Mouse (Mus musculus) megakaryocyte progenitor cell, adult 5-6 weeks (primary cell): ENCODE results near the gene Lin7a. TPM values are rescaled to one million over a fixed set of nuclear protein-coding genes. Genes with fewer than 3 reads are reported as not detected.

Experiments
- ATAC-seq: replicated peaks from 2 replicates; pipeline ENCODE4 v1.8.0; 2016; ENCODE audit warnings: mild to moderate bottlenecking, moderate TSS enrichment, inconsistent platforms; ENCODE audit not compliant: poor library complexity
- total RNA-seq, 2 experiments: library from RNA; stranded (forward) in 1 of 2; stranded (reverse) in 1 of 2; fragments of 157-497, 149-512 nt in 1 of 2; fragments of 200-1000 nt in 1 of 2; gene quantifications; 2 replicates each; pipeline versions ENCODE4 v1.2.3 to v1.2.4; 2015 to 2017

Lin7a gene
- total RNA-seq, 2 experiments from 2014 or later: not detected

DNA sequence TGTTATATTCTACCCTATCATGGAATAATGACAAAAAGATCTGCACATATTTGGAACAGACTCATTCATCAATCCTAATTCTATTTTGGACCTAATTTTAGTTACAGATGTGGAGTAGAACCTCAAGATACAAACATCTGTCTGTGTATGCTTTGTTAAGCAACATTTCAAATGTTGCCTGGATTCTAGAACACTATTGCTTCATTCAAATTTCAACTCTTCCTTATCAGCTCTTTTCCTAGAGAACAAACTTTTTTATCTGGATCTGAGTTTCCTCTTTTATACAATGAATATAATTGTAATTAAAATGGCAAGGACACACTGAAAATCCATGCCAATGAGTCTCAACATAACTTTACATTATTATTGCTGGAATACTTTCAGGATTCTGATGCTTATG, 43.8 kb downstream of the Lin7a start:
- no peak for ATAC-seq

DNA sequence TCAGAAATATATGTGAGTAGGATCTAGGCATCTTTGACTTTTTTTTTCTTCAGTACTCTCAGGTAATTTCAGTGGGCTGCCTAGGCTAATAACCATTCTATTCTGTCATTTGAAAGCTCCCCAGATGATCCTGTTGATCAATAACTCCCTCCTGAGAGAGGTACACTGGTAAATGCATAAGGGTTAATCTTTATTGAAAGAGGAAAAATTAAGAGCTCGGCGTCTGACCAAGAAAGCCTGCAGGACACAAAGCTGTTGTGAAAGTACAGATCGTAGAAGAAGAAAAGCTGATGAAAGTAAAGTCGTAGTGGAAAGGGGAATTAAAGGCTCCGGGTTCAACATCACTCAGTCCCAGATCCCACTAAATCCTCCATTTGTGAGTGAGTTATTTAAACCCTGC, 44.2 kb downstream of the Lin7a start:
- ATAC-seq: no peak

DNA sequence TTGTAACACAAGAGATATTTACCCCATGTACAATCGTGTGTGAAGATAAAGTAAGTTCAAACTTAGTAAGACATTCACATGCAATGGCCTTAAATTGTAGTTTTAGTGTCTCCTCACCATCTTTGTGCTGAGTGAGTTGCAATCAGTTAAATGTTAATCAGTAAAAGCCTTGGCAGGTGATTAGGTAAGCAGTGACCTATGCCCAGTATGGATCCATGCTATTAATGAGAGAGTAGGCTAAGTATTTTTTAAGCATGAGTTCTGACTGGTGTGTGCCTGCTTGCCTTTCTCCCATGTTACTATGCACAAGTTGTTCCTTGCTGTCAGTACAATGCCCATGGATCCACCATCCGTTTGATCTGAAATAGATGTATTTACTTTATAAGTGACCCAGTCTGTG, 44.6 kb downstream of the Lin7a start:
- no peak for ATAC-seq

DNA sequence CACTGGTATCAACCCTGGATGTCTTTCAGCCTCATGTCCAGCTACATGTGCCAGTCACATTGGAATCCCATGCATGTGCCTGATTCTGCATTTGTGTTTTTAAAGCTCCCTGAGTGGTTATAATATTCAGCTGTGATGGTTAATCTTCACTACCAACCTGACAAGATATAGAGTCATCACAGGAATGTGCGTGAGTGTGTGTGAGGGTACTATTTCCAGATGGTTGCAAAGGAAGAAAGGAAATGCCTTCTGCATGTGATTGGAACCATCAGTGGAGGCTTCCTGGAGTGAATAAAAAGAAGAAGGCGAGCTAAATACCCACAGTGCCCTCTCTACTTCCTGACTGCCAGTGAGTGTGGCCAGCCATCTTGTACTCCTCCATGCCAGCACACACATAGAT, 48.2 kb downstream of the Lin7a start:
- ATAC-seq: no peak

DNA sequence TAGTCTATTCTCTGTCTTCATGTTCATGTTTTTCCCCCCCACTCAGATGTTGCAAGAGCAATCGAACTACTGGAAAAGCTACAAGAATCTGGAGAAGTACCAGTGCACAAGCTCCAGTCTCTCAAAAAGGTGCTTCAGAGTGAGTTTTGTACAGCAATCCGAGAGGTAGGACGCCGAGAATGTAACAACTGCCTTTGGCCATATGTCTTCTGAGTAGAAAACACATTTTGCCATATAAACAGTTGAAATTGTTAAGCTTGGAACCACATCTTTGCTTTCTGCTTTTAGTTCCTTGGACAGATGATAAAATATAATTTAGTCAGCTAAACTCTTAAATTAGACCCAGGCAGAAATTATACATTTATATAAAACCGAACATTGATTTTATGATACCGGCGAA, 52.4 kb downstream of the Lin7a start:
- ATAC-seq: no peak

- ATAC-seq: no peak
These were observed 54.1 kb downstream of the Lin7a start for GRCm38 (mm10) chr10:107325558-107325957.

GRCm38 (mm10) chr10:107339524-107339923, 68.0 kb downstream of the Lin7a start:
- no peak for ATAC-seq

DNA sequence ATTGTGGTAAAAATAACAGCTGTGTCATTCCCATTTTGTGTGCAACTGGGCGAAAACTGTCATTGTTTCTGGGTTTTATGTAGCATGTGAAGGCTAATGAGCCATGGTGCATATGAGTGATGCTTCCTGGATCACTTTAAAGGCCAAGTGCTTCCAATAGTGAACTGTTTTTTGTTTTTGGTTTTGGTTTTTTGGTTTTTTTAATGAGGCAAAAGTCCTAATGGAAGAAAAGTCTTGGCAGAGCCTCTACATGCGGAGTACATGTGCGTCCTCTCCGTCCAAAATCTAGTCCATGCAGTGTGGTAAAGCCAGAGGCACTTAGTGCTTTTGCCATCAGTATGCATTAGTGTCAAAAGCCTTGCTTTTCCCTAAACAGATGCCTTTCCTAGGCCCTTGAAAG, 69.7 kb downstream of the Lin7a start:
- ATAC-seq: no peak

GRCm38 (mm10) chr10:107344200-107344599, 72.7 kb downstream of the Lin7a start:
- no peak for ATAC-seq

DNA sequence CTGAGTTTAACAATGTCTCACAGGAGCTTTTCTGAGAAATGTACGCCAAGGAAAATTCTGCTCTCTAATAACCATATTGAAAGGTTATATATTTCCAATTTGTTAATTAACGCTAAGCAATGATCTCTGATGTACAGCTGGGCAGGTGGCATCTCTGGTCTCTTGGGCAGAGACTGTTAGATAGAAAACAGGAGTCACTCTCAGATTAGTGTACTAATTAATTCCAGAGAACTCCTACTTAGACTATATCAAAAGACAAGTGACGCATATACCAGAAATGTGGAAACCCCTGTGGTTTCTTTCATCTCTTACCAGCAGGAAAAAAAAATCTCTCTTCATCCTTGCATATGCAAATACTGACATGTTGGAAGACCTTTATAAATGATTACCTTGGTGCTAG, 76.4 kb downstream of the Lin7a start:
- ATAC-seq: no peak

GRCm38 (mm10) chr10:107351696-107352485, 80.4 kb downstream of the Lin7a start:
- no peak for ATAC-seq

DNA sequence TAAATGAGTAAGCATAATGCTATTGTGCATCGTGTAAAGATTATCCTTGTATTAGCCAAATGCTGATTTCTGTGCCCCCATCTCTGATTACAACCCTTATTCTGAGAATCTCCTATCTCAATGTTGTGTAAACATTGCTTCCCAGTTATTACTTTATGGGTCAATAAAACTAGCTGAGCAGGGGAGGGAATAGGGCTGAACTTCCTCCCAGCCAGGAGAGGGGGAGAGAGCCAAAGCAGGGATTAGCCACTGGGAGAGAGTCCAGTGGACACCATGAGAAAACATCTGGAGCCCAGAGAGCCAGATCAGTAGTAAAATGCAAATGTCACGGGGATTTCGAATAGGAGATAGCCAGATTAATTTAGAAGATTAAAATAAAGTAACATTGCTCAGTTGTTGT, 82.0 kb downstream of the Lin7a start:
- no peak for ATAC-seq

GRCm38 (mm10) chr10:107358443-107359040, 87.1 kb downstream of the Lin7a start:
- ATAC-seq: no peak

DNA sequence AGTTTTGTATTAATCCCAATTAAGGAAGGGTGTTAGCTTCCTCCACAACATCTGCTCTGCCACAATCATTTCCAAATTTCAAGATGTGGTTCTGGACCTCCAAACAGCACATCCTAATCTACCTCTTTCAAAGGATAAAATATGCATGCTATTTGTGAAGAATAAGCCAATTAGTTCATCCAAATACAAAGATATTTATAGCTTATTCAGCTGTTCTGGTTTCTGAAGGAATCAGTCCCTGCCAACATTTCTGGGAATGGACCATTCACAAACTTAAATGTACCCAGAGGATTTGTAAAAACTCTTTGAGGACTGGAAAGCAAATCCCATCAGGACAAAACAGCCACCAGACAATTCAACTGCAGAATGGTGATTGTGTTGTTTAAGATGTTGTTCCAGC, 87.8 kb downstream of the Lin7a start:
- no peak for ATAC-seq

- no peak for ATAC-seq
These were observed 90.1 kb downstream of the Lin7a start for GRCm38 (mm10) chr10:107361546-107361945.

DNA sequence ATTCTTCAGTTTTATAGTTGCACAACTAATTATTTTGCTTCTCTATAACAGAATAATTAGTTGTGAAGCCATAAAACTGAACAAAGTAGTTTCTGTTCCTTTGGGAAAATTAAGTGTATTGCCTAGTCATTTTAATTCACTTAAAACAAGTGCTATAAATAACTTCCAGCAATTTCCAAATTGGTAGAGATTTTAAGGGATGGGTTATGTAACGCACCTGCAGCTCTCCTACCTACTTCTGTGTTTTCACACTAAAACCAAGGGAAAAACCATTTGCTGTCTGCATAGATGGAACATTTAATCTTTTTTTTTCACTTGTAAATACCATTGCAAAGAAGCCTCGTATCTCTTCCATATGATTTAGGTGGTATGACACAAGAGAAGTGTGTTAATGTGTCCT, 90.5 kb downstream of the Lin7a start:
- ATAC-seq: no peak

DNA sequence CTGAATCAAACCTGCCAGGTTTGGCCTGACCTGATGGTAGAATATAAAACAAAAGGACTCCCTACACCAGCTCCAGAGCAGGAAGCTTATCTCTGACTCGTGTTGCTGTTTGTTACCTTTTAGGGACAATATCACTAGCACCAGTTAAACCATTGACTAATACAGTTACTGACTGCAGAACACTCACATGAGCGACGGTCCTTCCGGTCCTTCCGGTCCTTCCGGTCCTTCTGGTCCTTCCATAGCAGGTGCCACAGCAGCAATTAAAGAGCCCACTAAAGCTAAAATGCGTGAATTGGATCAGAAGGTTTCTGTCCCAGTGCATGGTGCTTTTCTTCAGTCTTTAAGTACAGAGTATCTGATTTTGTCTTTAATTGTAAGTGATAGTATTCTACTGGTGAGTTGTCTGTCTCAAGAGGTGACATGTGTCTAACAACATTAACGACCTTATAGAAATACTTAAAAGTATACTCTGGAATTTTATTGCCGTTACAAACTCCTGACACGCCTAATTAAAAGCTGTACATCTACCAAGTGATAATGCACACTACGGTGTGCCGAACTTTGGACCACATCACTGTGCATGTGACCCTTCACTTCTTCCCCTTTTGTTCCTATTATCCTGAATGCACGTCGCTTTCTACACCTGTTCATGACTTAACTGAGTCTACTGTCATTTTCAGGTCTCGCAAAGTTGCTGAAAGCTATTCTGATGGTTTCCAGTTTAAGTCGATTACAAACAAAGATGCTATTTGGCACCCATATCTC, 91.7 kb downstream of the Lin7a start:
- ATAC-seq: no peak

DNA sequence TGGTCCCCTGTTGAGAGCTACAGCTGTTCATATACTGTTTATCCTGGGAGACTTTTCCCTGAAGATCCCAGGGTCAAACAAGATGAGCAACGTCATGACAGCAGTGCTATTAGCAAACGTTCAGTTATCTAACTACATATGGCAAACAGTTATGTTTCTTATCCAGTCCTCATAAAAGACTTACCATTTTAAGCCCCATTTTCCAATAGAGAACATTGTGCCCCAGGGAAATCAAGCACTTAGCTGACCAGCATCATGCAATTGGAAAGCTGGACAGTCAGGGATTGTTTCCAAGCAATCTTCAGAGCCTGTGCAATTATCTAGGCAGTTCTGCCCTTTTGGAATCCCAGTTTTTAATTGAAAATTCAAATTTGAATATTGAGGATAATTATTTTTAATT, 105.7 kb downstream of the Lin7a start:
- no peak for ATAC-seq

- no peak for ATAC-seq
These were observed 109.8 kb downstream of the Lin7a start for GRCm38 (mm10) chr10:107381143-107381746.

DNA sequence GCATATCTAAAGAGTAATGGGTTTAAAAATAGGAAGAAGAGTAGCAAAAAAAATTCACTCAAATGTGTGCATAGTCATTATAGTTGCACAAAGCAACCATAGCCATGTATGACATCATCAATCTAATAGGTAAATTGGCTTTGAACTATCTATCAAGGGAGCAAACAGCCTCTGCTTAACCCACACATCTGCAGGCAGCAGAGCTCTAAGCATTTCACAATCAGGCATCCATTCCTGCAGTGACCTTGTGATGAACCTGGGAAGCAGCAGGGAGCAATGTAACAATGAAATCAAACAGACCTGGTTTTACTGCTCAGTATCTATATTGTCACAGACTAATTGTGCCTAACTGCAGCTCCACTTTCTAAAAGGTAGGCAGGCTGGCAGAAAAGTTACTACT, 112.3 kb downstream of the Lin7a start:
- no peak for ATAC-seq

DNA sequence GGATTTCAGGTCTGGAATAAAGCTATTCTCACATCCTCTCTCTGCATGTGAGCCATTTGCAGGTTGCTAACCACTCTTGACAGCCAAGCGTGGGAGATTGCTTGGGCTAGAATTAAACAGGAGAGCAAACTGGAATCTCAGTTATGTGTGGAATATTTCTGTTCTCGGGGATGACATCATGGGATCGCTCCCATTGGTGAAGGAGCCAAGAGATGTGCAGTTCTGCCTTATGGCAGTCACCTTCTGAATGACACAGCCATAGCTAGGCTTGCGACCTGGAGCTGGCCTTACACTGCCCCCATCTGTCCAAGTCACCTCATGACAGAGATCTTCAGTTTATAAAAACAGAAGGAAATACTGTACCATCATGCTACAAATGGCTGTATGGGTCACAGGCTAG, 118.0 kb downstream of the Lin7a start:
- ATAC-seq: no peak

- ATAC-seq: no peak
These were observed 133.9 kb downstream of the Lin7a start for GRCm38 (mm10) chr10:107405347-107405746.
